Mouse (Mus musculus): ENCODE measurements around the gene Evi2b. TPM values are rescaled to one million over a fixed set of nuclear protein-coding genes. Genes with fewer than 3 reads are reported as not detected.

The Evi2b gene
- polyA plus RNA-seq, 1 experiment from 2014 or later, result not detected

DNA sequence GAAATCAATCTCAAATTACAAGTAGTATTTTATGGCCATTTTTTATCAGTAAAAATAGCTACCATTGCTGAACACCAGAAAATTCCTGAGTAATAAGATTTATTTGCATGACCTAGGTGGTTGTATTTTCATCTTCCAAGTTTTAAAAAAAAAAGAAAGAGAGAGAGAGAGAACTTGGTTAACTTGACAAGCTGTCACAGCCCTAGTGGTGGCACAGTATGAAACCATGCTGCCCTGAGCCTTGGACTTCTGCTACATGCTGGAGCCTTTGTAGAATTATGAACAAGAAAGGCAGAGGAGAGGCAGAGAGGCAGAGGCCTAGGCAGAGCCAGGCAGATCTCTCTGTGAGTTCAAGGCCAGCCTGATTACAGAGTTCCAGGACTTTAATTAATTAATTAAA is 1.6 kb downstream of the Evi2b start:
- Histone ChIP-seq H3K9ac (no peak overlapping the region), H3K9me3 (replicated peaks) (no peaks in the 10 kb centered on the region), H3K4me1 (replicated peaks) (peaks cover 2% of the 10 kb centered on the region; the same call in 1 of the 2 replicates), H3K27me3 (replicated peaks) (no peaks in the 10 kb centered on the region), H3K4me2 (no peak overlapping the region), H3K27ac (ENCODE audit: poor library complexity, severe bottlenecking) (no peak overlapping the region), H3K36me3 (0 out of 2 replicates have a peak, but pooled peaks cover 3% of the 10 kb centered on the region), H3K4me3 (no peak overlapping the region)
- no peak for ATAC-seq (ENCODE audit: insufficient number of reproducible peaks, low FRiP score)

DNA sequence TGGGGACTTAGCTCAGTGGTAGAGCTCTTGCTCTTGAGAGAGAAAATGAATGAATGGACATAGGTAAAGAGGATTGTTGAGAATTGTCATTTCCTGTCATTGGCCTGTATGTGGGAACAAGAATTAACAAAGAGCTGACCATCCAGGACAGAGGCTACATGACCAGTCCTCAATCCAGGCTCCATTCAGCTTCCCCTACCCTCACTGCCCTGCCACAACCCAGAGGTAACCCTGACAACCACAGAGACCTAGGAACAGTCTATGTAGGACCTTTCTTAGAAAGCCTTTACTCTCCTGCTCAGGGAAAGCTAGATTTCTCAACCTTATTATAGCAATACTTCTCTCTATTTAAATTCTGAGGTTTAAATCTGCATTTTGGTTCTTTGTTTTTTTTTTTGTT is 2.8 kb downstream of the Evi2b start:
- no peaks in the 10 kb centered on the region for H3K9me3 ChIP-seq (replicated peaks)
- H3K27ac ChIP-seq (ENCODE audit: poor library complexity, severe bottlenecking), result no peak overlapping the region
- ATAC-seq (ENCODE audit: insufficient number of reproducible peaks, low FRiP score), result no peak
- no peak overlapping the region for H3K9ac ChIP-seq
- H3K4me1 ChIP-seq (replicated peaks), result no peaks in the 10 kb centered on the region
- 0 out of 2 replicates have a peak, but pooled peaks cover 3% of the 10 kb centered on the region for H3K36me3 ChIP-seq
- no peaks in the 10 kb centered on the region for H3K27me3 ChIP-seq (replicated peaks)
- H3K4me3 ChIP-seq, result no peak overlapping the region
- H3K4me2 ChIP-seq, result no peak overlapping the region

DNA sequence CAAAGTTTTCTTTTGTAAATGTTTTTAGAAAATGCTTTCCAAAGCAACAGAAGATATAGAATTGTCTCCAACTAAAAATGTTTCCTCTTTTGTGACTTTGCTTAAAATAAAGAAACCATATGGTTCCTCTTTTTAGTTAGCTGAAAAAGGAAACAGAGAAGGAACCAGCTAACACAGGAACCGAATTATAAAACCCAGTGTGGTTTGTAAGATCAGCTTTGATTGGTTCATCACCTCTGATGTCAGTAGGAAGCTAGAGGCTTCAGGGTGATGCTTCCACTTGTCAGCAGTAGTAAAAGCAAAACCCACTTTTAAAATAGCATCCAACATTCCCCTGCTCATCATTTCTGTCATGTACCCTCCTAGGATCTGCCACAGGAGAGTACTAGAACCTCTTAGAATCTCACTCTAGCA is 3.7 kb downstream of the Evi2b start:
- Histone ChIP-seq H3K4me1 (replicated peaks) (no peaks in the 10 kb centered on the region), H3K36me3 (0 out of 2 replicates have a peak, but pooled peaks cover 9% of the 10 kb centered on the region), H3K9me3 (replicated peaks) (no peaks in the 10 kb centered on the region), H3K27ac (ENCODE audit: poor library complexity, severe bottlenecking) (no peak overlapping the region), H3K4me2 (no peak overlapping the region), H3K4me3 (no peak overlapping the region), H3K9ac (no peak overlapping the region), H3K27me3 (replicated peaks) (no peaks in the 10 kb centered on the region)
- 79% methylated on average over 1 of the region's 1 CpGs for WGBS
- ATAC-seq (ENCODE audit: insufficient number of reproducible peaks, low FRiP score), result no peak

DNA sequence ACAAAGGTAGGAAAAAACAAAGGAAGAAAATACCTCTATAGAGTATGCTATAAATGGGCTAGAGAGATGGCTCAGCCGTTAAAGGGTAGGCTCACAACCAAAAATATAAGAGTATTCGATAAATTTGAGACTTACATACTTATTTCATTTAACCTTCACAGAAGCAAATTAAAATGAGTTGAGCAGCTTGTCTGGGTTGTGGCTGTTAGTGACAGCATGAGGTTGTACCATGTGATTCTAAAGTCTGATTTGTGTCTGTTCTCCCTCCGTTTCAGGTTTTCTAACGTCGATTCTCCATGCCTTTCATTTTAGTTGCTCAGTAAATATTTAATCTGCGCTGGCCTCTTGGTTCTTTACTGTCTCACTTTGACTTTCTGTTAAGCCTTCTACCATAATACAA is 4.3 kb downstream of the Evi2b start:
- Histone ChIP-seq H3K4me2 (no peak overlapping the region), H3K9ac (no peak overlapping the region), H3K4me1 (replicated peaks) (no peaks in the 10 kb centered on the region), H3K4me3 (no peak overlapping the region), H3K27me3 (replicated peaks) (no peaks in the 10 kb centered on the region), H3K9me3 (replicated peaks) (no peaks in the 10 kb centered on the region), H3K36me3 (0 out of 2 replicates have a peak, but pooled peaks cover 9% of the 10 kb centered on the region), H3K27ac (ENCODE audit: poor library complexity, severe bottlenecking) (no peak overlapping the region)
- 88% methylated on average over 6 of the region's 6 CpGs for WGBS
- ATAC-seq (ENCODE audit: insufficient number of reproducible peaks, low FRiP score), result no peak

DNA sequence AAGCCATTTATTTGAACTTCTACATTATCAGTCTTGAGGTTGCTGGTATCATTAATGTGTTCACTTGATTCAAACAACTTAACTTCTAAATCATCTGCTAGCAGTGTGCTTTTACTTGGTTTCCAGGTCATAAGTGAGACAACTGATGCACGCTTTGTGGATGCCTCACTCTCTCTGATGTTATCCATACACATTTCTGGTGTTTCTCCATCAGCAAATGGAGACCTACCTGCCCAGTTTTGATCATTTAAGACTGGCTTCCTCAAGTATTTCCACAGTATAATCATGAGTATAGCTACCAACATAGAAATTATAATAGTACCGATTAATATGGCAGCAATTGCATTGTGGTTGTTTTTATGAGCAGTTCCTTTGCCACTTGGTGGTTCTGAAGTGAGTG is 7.8 kb downstream of the Evi2b start:
- Histone ChIP-seq H3K4me2 (no peak overlapping the region), H3K9ac (no peak overlapping the region), H3K27ac (ENCODE audit: poor library complexity, severe bottlenecking) (no peak overlapping the region), H3K27me3 (replicated peaks) (no peaks in the 10 kb centered on the region), H3K4me1 (replicated peaks) (no peaks in the 10 kb centered on the region), H3K4me3 (no peak overlapping the region), H3K36me3 (0 out of 2 replicates have a peak, but pooled peaks cover 6% of the 10 kb centered on the region), H3K9me3 (replicated peaks) (no peaks in the 10 kb centered on the region)
- WGBS, result 95% methylated on average over 2 of the region's 2 CpGs
- ATAC-seq (ENCODE audit: insufficient number of reproducible peaks, low FRiP score), result no peak

DNA sequence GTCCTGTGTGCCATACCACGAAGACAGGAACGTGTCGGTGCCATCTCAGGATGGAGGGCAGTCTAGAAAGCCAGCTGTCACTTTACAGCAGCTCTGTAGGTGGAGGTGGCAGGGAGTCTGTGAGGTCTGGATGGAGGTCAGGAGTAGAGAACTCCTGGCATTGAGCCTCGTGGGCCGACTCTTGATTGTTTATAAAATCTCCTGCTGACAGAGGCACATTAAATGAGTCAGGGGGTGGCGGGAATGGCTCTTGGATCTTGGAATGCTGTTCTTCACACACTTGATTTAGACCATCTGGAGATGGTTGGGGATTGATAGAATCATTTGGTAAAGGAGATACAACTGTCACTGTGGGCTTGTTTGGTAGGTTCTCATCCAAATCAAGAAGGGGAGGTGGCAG is 8.2 kb downstream of the Evi2b start:
- H3K4me2 ChIP-seq, result no peak overlapping the region
- no peak for ATAC-seq (ENCODE audit: insufficient number of reproducible peaks, low FRiP score)
- no peak overlapping the region for H3K9ac ChIP-seq
- H3K9me3 ChIP-seq (replicated peaks), result no peaks in the 10 kb centered on the region
- 74% methylated on average over 6 of the region's 6 CpGs for WGBS
- no peaks in the 10 kb centered on the region for H3K27me3 ChIP-seq (replicated peaks)
- no peak overlapping the region for H3K4me3 ChIP-seq
- no peak overlapping the region for H3K27ac ChIP-seq (ENCODE audit: poor library complexity, severe bottlenecking)
- no peaks in the 10 kb centered on the region for H3K4me1 ChIP-seq (replicated peaks)
- H3K36me3 ChIP-seq, result 0 out of 2 replicates have a peak, but pooled peaks cover 6% of the 10 kb centered on the region

DNA sequence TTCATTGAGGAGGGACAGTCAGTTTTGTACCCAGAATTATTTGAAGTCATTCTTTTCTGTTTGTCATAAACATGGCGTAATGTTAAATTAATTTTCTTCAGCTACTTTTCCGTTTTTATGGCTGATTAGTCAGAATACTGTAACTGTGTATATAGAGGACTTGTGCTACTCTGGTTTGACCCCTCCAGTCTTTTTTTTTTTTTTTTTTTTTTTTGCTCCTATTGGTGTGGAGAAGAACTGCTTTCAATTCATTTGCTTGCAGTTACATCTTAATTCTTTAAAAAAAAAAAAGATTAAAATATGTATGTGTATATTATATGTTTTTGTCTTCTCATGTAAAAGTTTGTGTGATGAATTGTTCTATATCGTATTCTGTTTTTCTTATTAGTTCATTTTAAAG is 11.6 kb downstream of the Evi2b start:
- no peak for ATAC-seq (ENCODE audit: insufficient number of reproducible peaks, low FRiP score)
- Histone ChIP-seq H3K4me3 (no peak overlapping the region), H3K9me3 (replicated peaks) (no peaks in the 10 kb centered on the region), H3K4me1 (replicated peaks) (no peaks in the 10 kb centered on the region), H3K36me3 (0 out of 2 replicates have a peak, but pooled peaks cover 6% of the 10 kb centered on the region), H3K27ac (ENCODE audit: poor library complexity, severe bottlenecking) (no peak overlapping the region), H3K9ac (no peak overlapping the region), H3K27me3 (replicated peaks) (no peaks in the 10 kb centered on the region), H3K4me2 (no peak overlapping the region)
- 93% methylated on average over 3 of the region's 3 CpGs for WGBS

DNA sequence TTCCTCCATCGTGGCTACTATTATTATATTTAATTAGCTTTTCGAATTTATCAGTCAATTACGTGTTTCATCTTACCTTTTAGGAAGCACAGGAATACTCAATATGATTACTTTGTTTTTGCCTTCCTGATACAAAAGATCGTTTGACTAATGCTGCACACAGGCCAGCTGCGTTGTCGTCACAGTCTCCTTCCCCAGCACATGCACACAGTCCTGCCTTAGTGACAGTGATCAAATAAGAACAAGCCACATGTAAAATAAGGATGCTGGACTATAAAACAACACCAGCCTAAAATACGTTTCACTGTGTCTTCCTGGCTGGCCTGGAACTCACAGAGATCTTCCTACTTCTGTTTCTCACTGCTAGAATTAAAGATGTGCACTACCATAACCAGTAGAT is 19.1 kb downstream of the Evi2b start:
- Histone ChIP-seq H3K4me2 (no peak overlapping the region), H3K36me3 (no peaks in the 10 kb centered on the region), H3K9ac (no peak overlapping the region), H3K27ac (ENCODE audit: poor library complexity, severe bottlenecking) (no peak overlapping the region), H3K9me3 (replicated peaks) (no peaks in the 10 kb centered on the region), H3K27me3 (replicated peaks) (no peaks in the 10 kb centered on the region), H3K4me3 (no peak overlapping the region), H3K4me1 (replicated peaks) (no peaks in the 10 kb centered on the region)
- no peak for ATAC-seq (ENCODE audit: insufficient number of reproducible peaks, low FRiP score)
- 85% methylated on average over 7 of the region's 7 CpGs for WGBS

DNA sequence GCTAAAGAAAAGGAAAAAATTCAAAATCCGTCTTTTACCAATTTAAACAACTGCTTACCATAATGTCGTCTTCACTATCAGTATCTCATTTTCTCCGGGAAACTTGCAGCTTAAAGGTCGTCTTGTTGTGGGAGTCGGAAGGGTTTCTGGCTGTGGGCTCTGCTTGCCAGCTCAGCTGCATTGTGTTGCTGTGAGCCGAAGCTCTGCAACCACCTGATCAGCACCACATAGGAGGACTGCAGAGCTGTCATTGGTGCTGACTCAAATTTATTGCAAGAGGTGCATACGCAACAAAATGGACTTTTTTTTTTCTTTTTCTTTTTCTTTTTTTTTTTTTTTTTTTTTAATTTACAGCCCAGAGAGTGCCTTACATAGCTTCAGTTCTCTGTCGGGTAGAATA is 19.7 kb downstream of the Evi2b start, which contains the start of gene Omg:
Omg (minus strand) TSS at position 240 of the 400 bp plus-strand sequence.
- ATAC-seq (ENCODE audit: insufficient number of reproducible peaks, low FRiP score), result no peak
- H3K36me3 ChIP-seq, result no peaks in the 10 kb centered on the region
- H3K27ac ChIP-seq (ENCODE audit: poor library complexity, severe bottlenecking), result no peak within 1 kb of the TSS
- H3K27me3 ChIP-seq (replicated peaks), result no peaks in the 10 kb centered on the region
- 60% methylated on average over 8 of the region's 8 CpGs for WGBS
- no peaks in the 10 kb centered on the region for H3K9me3 ChIP-seq (replicated peaks)
- H3K4me2 ChIP-seq, result no peak within 1 kb of the TSS
- no peak within 1 kb of the TSS for H3K9ac ChIP-seq
- H3K4me3 ChIP-seq, result no peak within 1 kb of the TSS
- no peaks in the 10 kb centered on the region for H3K4me1 ChIP-seq (replicated peaks)

DNA sequence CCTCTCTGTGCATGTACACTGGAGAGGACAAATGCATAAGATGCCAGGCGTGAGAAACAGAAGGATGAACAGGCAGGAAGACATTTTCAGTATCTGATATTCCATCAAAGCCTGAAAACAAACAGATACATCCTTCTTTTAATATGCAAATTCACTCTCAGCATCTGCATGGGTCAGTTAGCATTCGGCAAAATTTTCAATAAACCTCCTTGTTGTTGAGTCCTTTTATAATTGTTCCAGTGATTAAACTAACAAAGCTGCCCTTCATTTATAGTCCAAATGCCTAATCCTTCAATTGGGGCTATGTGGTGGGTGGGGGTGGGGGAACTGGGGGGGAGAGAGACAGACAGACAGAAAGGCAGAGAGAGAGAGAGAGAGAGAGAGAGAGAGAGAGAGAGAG is 20.6 kb downstream of the Evi2b start:
- Histone ChIP-seq H3K36me3 (no peaks in the 10 kb centered on the region), H3K9me3 (replicated peaks) (no peaks in the 10 kb centered on the region), H3K9ac (no peak overlapping the region), H3K4me3 (no peak overlapping the region), H3K4me2 (no peak overlapping the region), H3K4me1 (replicated peaks) (no peaks in the 10 kb centered on the region), H3K27ac (ENCODE audit: poor library complexity, severe bottlenecking) (no peak overlapping the region), H3K27me3 (replicated peaks) (no peaks in the 10 kb centered on the region)
- no peak for ATAC-seq (ENCODE audit: insufficient number of reproducible peaks, low FRiP score)
- WGBS, result 68% methylated on average over 2 of the region's 2 CpGs

DNA sequence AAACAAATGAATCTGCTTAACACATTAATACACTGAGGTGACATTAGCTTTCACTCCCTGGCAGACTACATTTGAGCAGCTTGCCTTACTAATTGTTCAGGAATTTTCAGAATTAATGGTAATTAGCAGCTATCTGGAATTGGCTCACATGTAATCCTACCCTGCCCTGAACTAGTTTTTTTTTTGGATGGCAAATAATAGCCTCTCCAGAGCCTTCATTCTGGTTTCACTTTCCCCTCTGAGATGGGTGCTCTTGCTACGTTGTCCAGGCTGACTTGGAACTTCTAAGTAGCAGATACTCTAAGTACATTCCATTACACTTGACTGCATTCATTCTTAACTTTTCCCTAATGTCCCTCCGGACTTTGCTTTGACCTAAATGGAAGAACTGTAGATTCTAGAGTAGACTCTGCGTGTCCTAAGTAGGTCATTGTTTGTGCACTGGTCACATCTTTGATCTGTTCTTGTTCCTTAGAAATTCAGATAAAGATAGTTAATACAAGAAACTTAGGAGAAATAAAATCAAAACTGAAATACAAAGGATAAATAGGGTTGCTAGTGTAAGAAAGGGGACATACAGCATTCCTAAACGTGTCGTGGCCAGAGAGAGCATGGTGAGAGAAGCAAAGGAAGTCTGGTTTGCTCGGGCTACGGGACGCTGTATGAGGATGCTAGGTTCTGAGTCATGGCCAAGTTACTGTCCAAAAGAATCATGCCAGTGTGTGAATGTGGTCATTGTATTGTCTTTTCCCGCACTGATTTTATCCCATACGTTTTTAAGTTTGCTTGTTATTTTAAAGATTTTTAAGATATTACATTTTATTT is 28.4 kb downstream of the Evi2b start:
- H3K27ac ChIP-seq (ENCODE audit: poor library complexity, severe bottlenecking), result no peak overlapping the region
- no peak overlapping the region for H3K9ac ChIP-seq
- H3K9me3 ChIP-seq (replicated peaks), result no peaks in the 10 kb centered on the region
- peaks cover 10% of the 10 kb centered on the region for H3K36me3 ChIP-seq
- H3K4me1 ChIP-seq (replicated peaks), result 0 out of 2 replicates have a peak, but pooled peaks cover 9% of the 10 kb centered on the region
- no peak for ATAC-seq (ENCODE audit: insufficient number of reproducible peaks, low FRiP score)
- WGBS, result 68% methylated on average over 10 of the region's 10 CpGs
- no peak overlapping the region for H3K4me2 ChIP-seq
- H3K4me3 ChIP-seq, result no peak overlapping the region
- H3K27me3 ChIP-seq (replicated peaks), result no peaks in the 10 kb centered on the region

DNA sequence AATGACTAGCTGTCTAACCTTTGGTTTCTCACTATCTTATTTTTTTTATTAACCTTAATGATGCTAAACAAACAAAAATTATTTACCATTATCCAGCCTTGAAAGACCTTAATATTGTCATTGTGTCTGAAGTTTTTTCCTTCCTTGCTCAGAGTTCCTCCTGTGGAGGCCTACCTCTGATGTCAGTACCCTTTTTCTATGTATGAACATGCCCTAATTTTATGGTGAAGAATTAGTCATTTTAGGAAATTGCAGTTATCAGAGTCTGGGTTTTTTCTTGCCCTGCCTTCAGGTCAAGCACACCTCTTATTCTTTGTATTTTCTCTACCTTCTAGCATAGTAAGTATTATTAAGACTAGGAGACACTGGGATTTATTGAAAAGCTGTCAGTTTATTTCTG is 38.8 kb downstream of the Evi2b start:
- no peaks in the 10 kb centered on the region for H3K27me3 ChIP-seq (replicated peaks)
- H3K4me1 ChIP-seq (replicated peaks), result no peaks in the 10 kb centered on the region
- ATAC-seq (ENCODE audit: insufficient number of reproducible peaks, low FRiP score), result no peak
- no peak overlapping the region for H3K4me3 ChIP-seq
- no peak overlapping the region for H3K4me2 ChIP-seq
- no peaks in the 10 kb centered on the region for H3K9me3 ChIP-seq (replicated peaks)
- no peak overlapping the region for H3K9ac ChIP-seq
- H3K36me3 ChIP-seq, result peaks cover 26% of the 10 kb centered on the region
- no peak overlapping the region for H3K27ac ChIP-seq (ENCODE audit: poor library complexity, severe bottlenecking)
